Mouse (Mus musculus) B cell, adult 2 months (primary cell): Measurements from ENCODE around the gene Lrrfip1.

ENCODE experiments used
- DNase-seq, 2 experiments: peaks; one replicate each; pipeline ENCODE4 v3.0.0; 2022

The Lrrfip1 gene

GRCm38 (mm10) chr1:91024464-91024863 is 25.9 kb downstream of the Lrrfip1 start:
- no peak for DNase-seq

- no peak for DNase-seq
These were observed 28.4 kb downstream of the Lrrfip1 start for GRCm38 (mm10) chr1:91026945-91027344.

- no peak for DNase-seq
These were observed 31.8 kb downstream of the Lrrfip1 start for GRCm38 (mm10) chr1:91030383-91030782.

GRCm38 (mm10) chr1:91031547-91031946 is 33.0 kb downstream of the Lrrfip1 start:
- DNase-seq, result no peak

GRCm38 (mm10) chr1:91032393-91032971 is 33.9 kb downstream of the Lrrfip1 start:
- no peak for DNase-seq

GRCm38 (mm10) chr1:91034547-91034946 is 36.0 kb downstream of the Lrrfip1 start:
- no peak for DNase-seq

GRCm38 (mm10) chr1:91035266-91035665 is 36.7 kb downstream of the Lrrfip1 start:
- no peak for DNase-seq

GRCm38 (mm10) chr1:91037213-91037612 is 38.7 kb downstream of the Lrrfip1 start:
- no peak for DNase-seq

GRCm38 (mm10) chr1:91038010-91038409 is 39.5 kb downstream of the Lrrfip1 start:
- DNase-seq, result peak; percentile 66 to 70

GRCm38 (mm10) chr1:91038531-91038930 is 40.0 kb downstream of the Lrrfip1 start:
- no peak for DNase-seq

GRCm38 (mm10) chr1:91041605-91042004 is 43.1 kb downstream of the Lrrfip1 start:
- no peak for DNase-seq

GRCm38 (mm10) chr1:91043191-91043590 is 44.7 kb downstream of the Lrrfip1 start:
- DNase-seq, result no peak

- DNase-seq, result no peak
These were observed 45.6 kb downstream of the Lrrfip1 start for GRCm38 (mm10) chr1:91044176-91044575.

- DNase-seq, result no peak
These were observed 46.1 kb downstream of the Lrrfip1 start for GRCm38 (mm10) chr1:91044648-91045047.

GRCm38 (mm10) chr1:91046237-91046636 is 47.7 kb downstream of the Lrrfip1 start:
- no peak for DNase-seq

GRCm38 (mm10) chr1:91049296-91049695 is 50.8 kb downstream of the Lrrfip1 start:
- no peak for DNase-seq

GRCm38 (mm10) chr1:91051461-91052094 is 53.0 kb downstream of the Lrrfip1 start:
- no peak for DNase-seq

- DNase-seq, result peak; percentile 95 to 97
These were observed 54.2 kb downstream of the Lrrfip1 start for GRCm38 (mm10) chr1:91052747-91053181.

GRCm38 (mm10) chr1:91053218-91054073 is 54.9 kb downstream of the Lrrfip1 start:
- peak; percentile 84 to 87 for DNase-seq

- DNase-seq, result no peak
These were observed 55.5 kb downstream of the Lrrfip1 start for GRCm38 (mm10) chr1:91054074-91054471.

- peak; percentile 42 to 45 for DNase-seq
These were observed 56.3 kb downstream of the Lrrfip1 start for GRCm38 (mm10) chr1:91054815-91055214.

- DNase-seq, result no peak
These were observed 57.2 kb downstream of the Lrrfip1 start for GRCm38 (mm10) chr1:91055744-91056143.

- DNase-seq, result peak; percentile 51 to 55
These were observed 57.9 kb downstream of the Lrrfip1 start for GRCm38 (mm10) chr1:91056416-91056815.
